Mouse (Mus musculus): ENCODE data around the gene Dcun1d1.

Gene Dcun1d1

GRCm38 (mm10) chr3:35937345-35937744, at the start of gene Dcun1d1:
TSS of gene Dcun1d1 (minus strand) at chr3:35937445.
- no peak for DNase-seq

DNA sequence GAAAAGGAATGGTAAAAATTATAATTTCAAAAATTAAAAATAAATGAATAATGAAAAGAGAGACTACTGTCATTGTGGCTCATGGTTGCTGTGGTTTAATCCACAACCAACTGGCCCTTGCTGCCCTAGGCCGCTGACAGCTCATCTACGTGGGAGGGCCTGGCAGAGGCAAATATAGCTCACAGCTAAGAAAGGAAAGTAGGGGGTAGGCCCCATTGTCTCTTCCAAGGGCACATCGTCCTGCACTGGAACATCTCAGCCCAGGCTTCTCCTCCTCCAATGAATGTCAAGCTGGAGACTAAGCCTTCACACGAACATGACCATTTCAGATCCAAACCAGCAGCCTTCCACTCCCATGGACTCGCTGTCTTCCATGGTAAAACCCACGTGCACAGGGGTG, 49.0 kb upstream of the Dcun1d1 start:
- DNase-seq, result no peak

DNA sequence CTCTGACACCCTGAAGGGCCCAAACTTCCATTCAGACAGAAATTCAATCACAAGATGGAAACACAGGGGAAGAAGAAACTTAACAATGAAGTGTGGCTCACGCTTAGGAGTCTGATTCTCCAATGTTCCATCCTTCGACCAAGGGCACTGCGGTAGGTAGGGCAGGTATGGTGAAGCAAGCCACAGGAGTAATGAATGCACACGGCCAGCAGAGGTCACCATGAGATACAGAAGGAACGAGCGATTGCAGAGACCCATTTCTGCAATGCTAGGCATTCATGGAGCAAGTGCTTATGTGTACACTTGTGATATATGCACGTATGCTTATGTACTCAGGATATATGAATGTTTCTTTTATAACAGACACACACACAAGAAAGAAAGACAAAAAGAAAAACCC, 36.3 kb upstream of the Dcun1d1 start:
- no peak for DNase-seq

- DNase-seq, result no peak
These were observed 35.7 kb upstream of the Dcun1d1 start for GRCm38 (mm10) chr3:35972985-35973384.

DNA sequence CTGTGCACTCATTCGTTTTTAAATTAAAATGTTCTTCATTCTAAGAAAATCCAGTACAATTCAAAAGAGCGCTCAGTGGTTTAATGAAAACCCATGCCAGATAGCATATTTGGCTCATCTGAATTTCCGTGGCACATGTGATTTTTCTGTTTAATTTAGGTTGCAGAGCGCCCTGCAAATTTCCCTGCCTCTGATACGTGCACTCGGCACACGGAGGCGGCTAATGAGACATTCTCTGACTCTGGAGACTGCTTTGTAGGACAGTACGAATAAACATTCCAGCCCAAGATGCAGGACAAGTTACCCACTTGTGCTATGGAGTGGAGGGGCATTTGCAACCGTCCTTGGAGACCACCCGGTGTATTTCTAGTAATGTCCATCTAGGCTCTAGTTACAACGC, 33.9 kb upstream of the Dcun1d1 start:
- no peak for DNase-seq

- DNase-seq, result no peak
These were observed 33.2 kb upstream of the Dcun1d1 start for GRCm38 (mm10) chr3:35970441-35970840.

DNA sequence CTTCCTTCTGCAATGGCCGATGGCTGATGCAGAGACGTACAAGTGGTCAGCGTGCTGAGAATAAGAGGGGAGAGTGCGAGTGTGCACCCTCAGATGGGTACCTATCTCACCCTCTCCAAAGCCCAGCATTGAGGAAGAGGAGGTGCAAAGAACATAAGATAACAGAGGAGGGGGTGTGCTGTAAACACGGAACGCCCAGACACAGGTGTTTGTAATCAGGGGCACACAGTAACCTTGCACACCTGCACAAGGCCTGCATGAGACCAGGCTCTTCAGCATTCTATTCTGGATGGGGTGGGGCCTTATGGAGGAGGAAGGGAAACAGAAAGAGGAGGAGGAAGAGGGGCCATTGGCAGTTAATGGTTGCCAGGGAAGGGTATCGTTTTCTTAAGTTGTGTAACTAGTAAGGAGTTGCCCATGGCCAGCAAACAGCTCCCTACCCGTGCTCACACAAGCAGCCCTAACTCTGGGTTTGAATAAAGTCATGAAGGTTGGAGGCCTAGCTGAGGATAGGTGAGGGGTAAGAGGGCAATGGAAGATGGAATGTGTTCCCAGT, 30.2 kb upstream of the Dcun1d1 start:
- no peak for DNase-seq

- DNase-seq, result no peak
These were observed 29.2 kb upstream of the Dcun1d1 start for GRCm38 (mm10) chr3:35966493-35966892.

GRCm38 (mm10) chr3:35964928-35965327, 27.7 kb upstream of the Dcun1d1 start:
- DNase-seq, result no peak

GRCm38 (mm10) chr3:35963921-35964320, 26.7 kb upstream of the Dcun1d1 start:
- no peak for DNase-seq

DNA sequence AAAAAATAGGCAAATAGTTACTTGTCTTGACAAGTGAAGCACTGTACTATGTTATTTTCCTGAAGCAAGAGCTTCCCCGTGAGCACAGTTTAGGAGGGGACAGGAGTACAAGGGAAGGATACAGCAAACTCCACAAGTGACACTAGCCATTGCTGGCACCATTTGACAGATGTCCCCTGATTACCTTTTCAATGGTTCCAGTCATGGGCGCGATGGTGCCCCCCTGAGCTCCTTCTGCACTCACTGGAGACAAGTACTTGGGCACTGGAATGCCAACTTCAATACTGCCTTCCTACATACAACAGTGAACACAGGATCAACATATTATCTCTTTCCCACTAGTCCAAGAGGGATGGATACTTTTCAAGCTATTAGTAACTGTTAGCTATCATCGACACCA, 26.2 kb upstream of the Dcun1d1 start:
- DNase-seq, result no peak

DNA sequence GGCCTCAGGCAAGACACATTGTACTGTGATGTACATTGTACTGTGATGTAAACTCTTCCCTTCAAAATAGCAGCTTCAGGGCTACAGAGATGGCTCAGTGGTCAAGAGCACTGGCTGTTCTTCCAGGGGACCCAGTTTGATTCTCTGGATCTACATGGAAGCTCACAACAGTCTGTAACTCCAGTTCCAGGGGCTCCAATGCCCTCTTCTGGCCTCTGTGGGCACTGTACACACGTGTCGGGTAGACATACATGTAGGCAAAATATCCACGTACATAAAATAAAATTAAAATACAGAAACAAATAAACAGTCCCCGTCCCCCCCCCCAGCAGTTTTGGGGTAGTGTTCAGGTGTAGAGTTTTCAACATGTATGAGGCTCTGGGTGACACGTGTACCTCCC, 25.7 kb upstream of the Dcun1d1 start:
- no peak for DNase-seq

- no peak for DNase-seq
These were observed 20.0 kb upstream of the Dcun1d1 start for GRCm38 (mm10) chr3:35957230-35957629.

GRCm38 (mm10) chr3:35954901-35955575, 17.8 kb upstream of the Dcun1d1 start:
- DNase-seq, result no peak

- DNase-seq, result no peak
These were observed 16.6 kb upstream of the Dcun1d1 start for GRCm38 (mm10) chr3:35953816-35954215.

DNA sequence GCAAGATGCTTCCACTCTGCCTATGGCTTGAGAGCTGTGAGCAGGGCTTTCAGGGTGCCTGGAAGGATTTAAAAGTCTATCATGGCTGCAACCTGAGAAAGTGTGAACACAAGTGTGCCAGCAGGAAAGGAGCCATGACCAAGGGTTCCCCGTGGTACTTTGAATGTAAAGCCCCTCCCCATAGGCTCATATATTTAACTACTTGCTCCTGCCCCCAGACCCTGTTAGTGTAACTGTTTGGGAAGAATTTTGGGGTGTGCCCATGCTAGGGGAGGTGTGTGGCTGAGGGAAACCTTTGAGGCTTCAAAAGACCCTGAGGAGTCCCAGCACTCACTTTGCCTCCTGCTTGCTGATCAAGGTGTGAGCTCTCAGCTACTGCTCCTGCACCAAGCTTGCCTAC, 15.9 kb upstream of the Dcun1d1 start:
- no peak for DNase-seq

GRCm38 (mm10) chr3:35948197-35948596, 11.0 kb upstream of the Dcun1d1 start:
- DNase-seq, result no peak

DNA sequence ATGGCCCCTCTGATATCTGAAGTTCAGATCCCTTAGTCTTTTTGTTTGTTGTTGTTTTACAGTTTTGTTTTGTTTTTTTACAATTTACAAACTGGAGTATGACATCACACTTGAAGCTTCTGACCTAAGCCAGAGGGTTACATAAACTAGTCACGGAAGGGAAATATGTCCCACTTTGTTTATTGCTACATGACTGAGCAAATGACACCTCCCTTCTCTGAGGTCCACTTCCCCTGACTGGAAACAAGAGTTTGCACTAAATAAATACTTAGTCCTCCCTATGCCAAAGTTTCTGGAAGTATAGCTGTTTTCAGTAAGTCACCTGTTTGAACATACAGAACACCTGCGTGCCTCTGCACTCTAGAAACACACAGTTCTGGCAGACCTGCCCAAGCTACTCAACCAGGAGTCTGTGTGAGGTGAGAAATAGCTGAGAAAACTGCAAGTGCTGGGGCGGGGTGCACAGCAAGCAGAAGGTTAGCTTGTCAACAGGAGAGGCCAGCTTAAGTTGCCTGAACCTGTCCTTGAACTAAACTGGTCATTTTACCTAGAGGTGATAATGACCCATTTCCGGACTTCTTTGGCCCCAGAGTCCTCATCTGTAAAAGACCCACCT, 3.4 kb upstream of the Dcun1d1 start:
- no peak for DNase-seq

- no peak for DNase-seq
These were observed 2.8 kb upstream of the Dcun1d1 start for GRCm38 (mm10) chr3:35940047-35940446.

- no peak for DNase-seq
These were observed 3.9 kb downstream of the Dcun1d1 start for GRCm38 (mm10) chr3:35933405-35933777.

GRCm38 (mm10) chr3:35932735-35933404, 4.4 kb downstream of the Dcun1d1 start:
- peak; percentile 83 for DNase-seq

GRCm38 (mm10) chr3:35931896-35932727, 5.1 kb downstream of the Dcun1d1 start:
- peak; percentile 72 for DNase-seq

GRCm38 (mm10) chr3:35931359-35931758, 5.9 kb downstream of the Dcun1d1 start:
- no peak for DNase-seq

Measured in right cerebral cortex, postnatal 25 days (tissue).